ENCODE assay signal across 7 mouse cellular contexts in genomic region chr2:121474180-121474535, GRCm38 (mm10). TPM values are rescaled to one million over a fixed set of nuclear protein-coding genes. Genes with fewer than 3 reads are reported as not detected.
A peak's percentile ranks its signal among the peaks of the same experiment; 100 is the strongest.
DNase-seq lines count a peak whose midpoint lies in the region; ATAC-seq and TF ChIP-seq lines count a peak whose summit lies in the region.

No protein-coding gene starts in this region.

- TF ChIP-seq POLR2A in testis, adult 2 months (IDR thresholded peaks at IDR 0.05; ENCODE audit: control insufficient read depth, low read depth, low read length), result no peak

- 40% methylated on average over 8 of the region's 8 CpGs for WGBS in forebrain, embryonic 12.5 days
- WGBS in liver, embryonic 13.5 days (ENCODE audit: insufficient replicate concordance), result 18% methylated on average over 8 of the region's 8 CpGs
- 25% methylated on average over 8 of the region's 8 CpGs for WGBS in stomach, postnatal 0 days

- no peak for TF ChIP-seq EP300 in stomach, postnatal 0 days (optimal IDR thresholded peaks at IDR 0.05)

- no peaks in the 10 kb centered on the region for H3K4me1 ChIP-seq in testis, adult 2 months (ENCODE audit: control insufficient read depth, insufficient read depth, low read length)
- peaks cover 3% of the 10 kb centered on the region; the same call in 1 of the 2 replicates for H3K4me1 ChIP-seq in forebrain, embryonic 12.5 days
- peaks cover 15% of the 10 kb centered on the region for H3K4me1 ChIP-seq in liver, embryonic 13.5 days (replicated peaks)
- no peaks in the 10 kb centered on the region for H3K4me1 ChIP-seq in stomach, postnatal 0 days (replicated peaks; ENCODE audit: control insufficient read depth, insufficient read depth)

- no peaks in the 10 kb centered on the region for H3K36me3 ChIP-seq in testis, adult 2 months (ENCODE audit: control insufficient read depth, insufficient read depth, low read length)
- H3K36me3 ChIP-seq in forebrain, embryonic 12.5 days (replicated peaks), result 0 out of 2 replicates have a peak, but pooled peaks cover 5% of the 10 kb centered on the region
- peaks cover 7% of the 10 kb centered on the region; the same call in 1 of the 2 replicates for H3K36me3 ChIP-seq in liver, embryonic 13.5 days
- no peaks in the 10 kb centered on the region for H3K36me3 ChIP-seq in stomach, postnatal 0 days (ENCODE audit: control insufficient read depth, insufficient read depth, low read length)

- DNase-seq in testis, postnatal 14 days (ENCODE audit: low spot score), result no peak
- no peak for DNase-seq in liver, embryonic 13.5 days
- DNase-seq in stomach, postnatal 0 days (ENCODE audit: low spot score), result no peak
- no peak for DNase-seq in ovary, adult 18-20 months (ENCODE audit: low spot score)
- no peak for DNase-seq in right cerebral cortex, postnatal 25 days

- peak overlapping the region; percentile 62 for H3K9ac ChIP-seq in forebrain, embryonic 12.5 days
- H3K9ac ChIP-seq in liver, embryonic 13.5 days, result peak overlapping the region; percentile 81
- peak overlapping the region; percentile 77; the same call in 1 of the 2 replicates for H3K9ac ChIP-seq in stomach, postnatal 0 days (ENCODE audit: low read length)

- peak overlapping the region; percentile 93 for H3K27ac ChIP-seq in testis, adult 2 months (ENCODE audit: control insufficient read depth, insufficient read depth, low read depth, low read length)
- H3K27ac ChIP-seq in forebrain, embryonic 12.5 days, result 0 out of 2 replicates have a peak overlapping the region, but pooled peaks have one; percentile 54
- peak overlapping the region; percentile 81 for H3K27ac ChIP-seq in liver, embryonic 13.5 days
- no peak overlapping the region for H3K27ac ChIP-seq in stomach, postnatal 0 days (replicated peaks)

- no peak; the same call in 1 of the 2 replicates for ATAC-seq in forebrain, embryonic 12.5 days (ENCODE audit: low FRiP score)
- peak; percentile 43 for ATAC-seq in liver, embryonic 13.5 days (ENCODE audit: low read depth)
- peak; percentile 33; the same call in 1 of the 2 replicates for ATAC-seq in stomach, postnatal 0 days (ENCODE audit: low FRiP score, low TSS enrichment)

- no peaks in the 10 kb centered on the region for H3K27me3 ChIP-seq in testis, adult 2 months (ENCODE audit: control insufficient read depth, insufficient read depth, low read length)
- H3K27me3 ChIP-seq in forebrain, embryonic 12.5 days, result no peaks in the 10 kb centered on the region
- no peaks in the 10 kb centered on the region for H3K27me3 ChIP-seq in liver, embryonic 13.5 days
- no peaks in the 10 kb centered on the region for H3K27me3 ChIP-seq in stomach, postnatal 0 days (ENCODE audit: control insufficient read depth, insufficient read depth, low read length)

- no peak for TF ChIP-seq CTCF in testis, adult 2 months (IDR thresholded peaks at IDR 0.05; ENCODE audit: control insufficient read depth, insufficient read depth, insufficient replicate concordance, low read depth, low read length)
- TF ChIP-seq CTCF in stomach, postnatal 0 days (IDR thresholded peaks at IDR 0.05; ENCODE audit: low read depth), result no peak

- peak overlapping the region; percentile 72 for H3K4me2 ChIP-seq in forebrain, embryonic 12.5 days
- H3K4me2 ChIP-seq in liver, embryonic 13.5 days, result peak overlapping the region; percentile 85
- H3K4me2 ChIP-seq in stomach, postnatal 0 days (replicated peaks; ENCODE audit: low read depth), result peak overlapping the region; percentile 51

- H3K9me3 ChIP-seq in forebrain, embryonic 12.5 days, result no peaks in the 10 kb centered on the region
- no peaks in the 10 kb centered on the region for H3K9me3 ChIP-seq in liver, embryonic 13.5 days (replicated peaks)
- H3K9me3 ChIP-seq in stomach, postnatal 0 days (ENCODE audit: control insufficient read depth, low read length), result no peaks in the 10 kb centered on the region

- peak overlapping the region; percentile 96 for H3K4me3 ChIP-seq in testis, adult 2 months (ENCODE audit: control insufficient read depth, low read depth, low read length)
- H3K4me3 ChIP-seq in forebrain, embryonic 12.5 days (replicated peaks), result peak overlapping the region; percentile 62
- H3K4me3 ChIP-seq in liver, embryonic 13.5 days (replicated peaks), result peak overlapping the region; percentile 75
- H3K4me3 ChIP-seq in stomach, postnatal 0 days (ENCODE audit: low read depth, low read length), result peak overlapping the region; percentile 57

RNA-seq across cellular contexts. Expression of gene Mfap1b, which starts 0.3 kb away (rescaled TPM):
- polyA plus RNA-seq in testis, adult 2 months (2012; rRNA removed), result 4.0 and 4.5 TPM in 2 replicates
- polyA plus RNA-seq in forebrain, embryonic 12.5 days (2016; fragmentation: Nextera tagmentation; extraction: Ambion mirVana), result 67.6 and 70.1 TPM in 2 replicates
- polyA plus RNA-seq in liver, embryonic 13.5 days (2015; fragmentation: Nextera tagmentation; extraction: Ambion mirVana), result 22.7 and 29.0 TPM in 2 replicates
- 25.2 and 27.6 TPM in 2 replicates for polyA plus RNA-seq in stomach, postnatal 0 days (2015; fragmentation: Nextera tagmentation; extraction: Ambion mirVana)

RNA-seq across cellular contexts. Expression of gene Serinc4, which starts 17.6 kb away (rescaled TPM):
- polyA plus RNA-seq in testis, adult 2 months (2012; rRNA removed), result 3.1 and 4.4 TPM in 2 replicates
- 0.85 and 0.88 TPM in 2 replicates for polyA plus RNA-seq in forebrain, embryonic 12.5 days (2016; fragmentation: Nextera tagmentation; extraction: Ambion mirVana)
- 0.07 and 0.08 TPM in 2 replicates for polyA plus RNA-seq in liver, embryonic 13.5 days (2015; fragmentation: Nextera tagmentation; extraction: Ambion mirVana)
- 0.11 and 0.16 TPM in 2 replicates for polyA plus RNA-seq in stomach, postnatal 0 days (2015; fragmentation: Nextera tagmentation; extraction: Ambion mirVana)

RNA-seq across cellular contexts. Expression of gene Hypk, which starts 21.1 kb away (rescaled TPM):
- 6.6 and 12.2 TPM in 2 replicates for polyA plus RNA-seq in testis, adult 2 months (2012; rRNA removed)
- 124 and 130 TPM in 2 replicates for polyA plus RNA-seq in forebrain, embryonic 12.5 days (2016; fragmentation: Nextera tagmentation; extraction: Ambion mirVana)
- 111 and 119 TPM in 2 replicates for polyA plus RNA-seq in liver, embryonic 13.5 days (2015; fragmentation: Nextera tagmentation; extraction: Ambion mirVana)
- polyA plus RNA-seq in stomach, postnatal 0 days (2015; fragmentation: Nextera tagmentation; extraction: Ambion mirVana), result 75.9 and 82.4 TPM in 2 replicates

RNA-seq across cellular contexts. Expression of gene Serf2, which starts 25.2 kb away (rescaled TPM):
- 192 and 208 TPM in 2 replicates for polyA plus RNA-seq in testis, adult 2 months (2012; rRNA removed)
- 456 and 479 TPM in 2 replicates for polyA plus RNA-seq in forebrain, embryonic 12.5 days (2016; fragmentation: Nextera tagmentation; extraction: Ambion mirVana)
- polyA plus RNA-seq in liver, embryonic 13.5 days (2015; fragmentation: Nextera tagmentation; extraction: Ambion mirVana), result 269 and 300 TPM in 2 replicates
- 416 and 486 TPM in 2 replicates for polyA plus RNA-seq in stomach, postnatal 0 days (2015; fragmentation: Nextera tagmentation; extraction: Ambion mirVana)

RNA-seq across cellular contexts. Expression of gene Ell3, which starts 30.1 kb away (rescaled TPM):
- polyA plus RNA-seq in testis, adult 2 months (2012; rRNA removed), result 4.9 and 5.8 TPM in 2 replicates
- 6.9 and 12.4 TPM in 2 replicates for polyA plus RNA-seq in forebrain, embryonic 12.5 days (2016; fragmentation: Nextera tagmentation; extraction: Ambion mirVana)
- 1.6 and 2.0 TPM in 2 replicates for polyA plus RNA-seq in liver, embryonic 13.5 days (2015; fragmentation: Nextera tagmentation; extraction: Ambion mirVana)
- 4.9 and 5.4 TPM in 2 replicates for polyA plus RNA-seq in stomach, postnatal 0 days (2015; fragmentation: Nextera tagmentation; extraction: Ambion mirVana)
